Comparison of ENCODE assay signal across 15 mouse cellular contexts in the genomic region with DNA sequence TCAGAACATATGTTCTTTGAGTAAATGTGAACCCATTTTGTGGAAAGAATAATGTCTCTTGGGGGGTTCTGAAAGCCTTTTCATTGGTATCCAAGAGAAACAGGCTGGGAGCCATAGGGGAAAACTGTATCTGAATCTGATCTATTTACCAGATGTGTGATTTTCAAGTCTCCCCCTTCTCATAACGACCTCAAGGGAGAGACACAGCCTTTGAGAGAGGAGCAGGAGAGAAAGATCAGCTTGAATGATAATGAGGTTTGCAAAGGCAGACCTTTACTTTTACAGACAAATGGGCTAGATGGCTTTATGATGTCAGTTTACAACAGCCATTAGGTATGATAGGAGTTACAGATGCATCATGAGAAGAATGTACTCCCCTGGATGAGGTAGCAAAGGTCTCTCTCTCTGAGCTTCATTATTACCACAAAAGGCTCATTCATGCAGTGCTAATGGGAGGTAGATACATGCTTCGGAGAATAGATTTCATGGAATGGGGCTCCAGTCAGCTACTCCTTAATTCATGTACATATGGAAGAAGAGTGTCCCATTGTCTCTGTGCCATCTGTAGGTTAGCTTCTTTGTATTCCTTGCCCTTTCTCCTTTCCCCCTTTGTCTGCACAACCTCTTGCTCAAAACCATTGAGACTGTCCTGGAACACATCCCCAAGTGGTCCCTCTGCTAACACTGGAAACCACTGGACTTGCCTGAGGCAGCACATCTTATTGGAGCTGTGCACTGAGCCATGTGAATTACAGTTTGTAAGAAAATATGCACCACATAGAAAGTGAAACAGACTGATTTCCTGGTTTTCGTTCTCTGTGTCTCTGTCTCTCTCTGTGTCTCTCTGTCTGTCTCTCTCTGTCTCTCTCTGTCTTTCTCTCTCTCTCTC.
DNase-seq lines count a peak whose midpoint lies in the region; ATAC-seq lines count a peak whose summit lies in the region.
"Had no signal": no experiment of that assay in that cellular context is flagged by ENCODE, and none has a peak within 500 bp of the region (broad histone marks: within the 10 kb centered on the region; RNA-seq: fewer than 3 reads in every experiment).

No protein-coding gene starts in this region.

- H3K4me1 ChIP-seq in forebrain, embryonic 13.5 days, result 0 out of 2 replicates have a peak, but pooled peaks cover 5% of the 10 kb centered on the region
- peaks cover 10% of the 10 kb centered on the region for H3K4me1 ChIP-seq in forebrain, embryonic 10.5 days
- peaks cover 9% of the 10 kb centered on the region for H3K4me1 ChIP-seq in neural tube, embryonic 12.5 days
- 0 out of 2 replicates have a peak, but pooled peaks cover 2% of the 10 kb centered on the region for H3K4me1 ChIP-seq in neural tube, embryonic 15.5 days
- H3K4me1 ChIP-seq in limb, embryonic 13.5 days, result peaks cover 11% of the 10 kb centered on the region; the same call in 1 of the 2 replicates

- H3K27me3 ChIP-seq in forebrain, embryonic 13.5 days, result no peaks in the 10 kb centered on the region
- no peaks in the 10 kb centered on the region for H3K27me3 ChIP-seq in forebrain, embryonic 10.5 days (ENCODE audit: poor library complexity, severe bottlenecking)
- no peaks in the 10 kb centered on the region for H3K27me3 ChIP-seq in neural tube, embryonic 12.5 days (replicated peaks)
- H3K27me3 ChIP-seq in neural tube, embryonic 15.5 days (replicated peaks), result no peaks in the 10 kb centered on the region
- H3K27me3 ChIP-seq in limb, embryonic 13.5 days, result no peaks in the 10 kb centered on the region

- no peak overlapping the region for H3K9ac ChIP-seq in forebrain, embryonic 13.5 days
- H3K9ac ChIP-seq in neural tube, embryonic 12.5 days, result no peak overlapping the region
- H3K9ac ChIP-seq in neural tube, embryonic 15.5 days (replicated peaks), result no peak overlapping the region
- no peak overlapping the region for H3K9ac ChIP-seq in limb, embryonic 13.5 days
- H3K9ac ChIP-seq: liver, postnatal 0 days had no signal

- H3K27ac ChIP-seq in forebrain, embryonic 13.5 days, result no peak overlapping the region
- no peak overlapping the region for H3K27ac ChIP-seq in forebrain, embryonic 10.5 days
- H3K27ac ChIP-seq in neural tube, embryonic 12.5 days, result no peak overlapping the region
- no peak overlapping the region for H3K27ac ChIP-seq in neural tube, embryonic 15.5 days (replicated peaks)
- no peak overlapping the region; the same call in 1 of the 2 replicates for H3K27ac ChIP-seq in limb, embryonic 13.5 days

- no peak for DNase-seq in forebrain, embryonic 10.5 days (ENCODE audit: extremely low spot score, low spot score)
- no peak for DNase-seq in urinary bladder, adult 18-20 months (ENCODE audit: low spot score in 2 of 2)
- no peak for DNase-seq in left cerebral cortex, postnatal 4 days
- DNase-seq: gastrocnemius, postnatal 10 days; heart, postnatal 36 days; kidney, adult 11 months; kidney, postnatal 14 days; liver, postnatal 0 days had no signal

- intact Hi-C loops in left cerebral cortex, postnatal 4 days (cut with DNase I), result no loop called here

- ATAC-seq in forebrain, embryonic 13.5 days, result peak; percentile 30; the same call in 1 of the 2 replicates
- peak; percentile 63; the same call in 1 of the 2 replicates for ATAC-seq in neural tube, embryonic 12.5 days (ENCODE audit: low FRiP score, low read depth)
- ATAC-seq in neural tube, embryonic 15.5 days (ENCODE audit: low FRiP score), result no peak
- ATAC-seq in limb, embryonic 13.5 days (ENCODE audit: low FRiP score, low read depth), result peak; percentile 73; the same call in 1 of the 2 replicates
- ATAC-seq: activated CD4-positive, CD25-positive, alpha-beta regulatory T cell, adult 4 months; liver, postnatal 0 days had no signal

- no peaks in the 10 kb centered on the region for H3K36me3 ChIP-seq in forebrain, embryonic 13.5 days (ENCODE audit: poor library complexity, severe bottlenecking)
- no peaks in the 10 kb centered on the region for H3K36me3 ChIP-seq in forebrain, embryonic 10.5 days (replicated peaks)
- H3K36me3 ChIP-seq in neural tube, embryonic 12.5 days, result no peaks in the 10 kb centered on the region
- no peaks in the 10 kb centered on the region for H3K36me3 ChIP-seq in neural tube, embryonic 15.5 days
- H3K36me3 ChIP-seq in limb, embryonic 13.5 days, result no peaks in the 10 kb centered on the region
- H3K36me3 ChIP-seq: G1E had no signal

- no peak overlapping the region for H3K4me3 ChIP-seq in forebrain, embryonic 13.5 days
- no peak overlapping the region for H3K4me3 ChIP-seq in forebrain, embryonic 10.5 days
- no peak overlapping the region for H3K4me3 ChIP-seq in neural tube, embryonic 12.5 days
- H3K4me3 ChIP-seq in neural tube, embryonic 15.5 days (replicated peaks), result no peak overlapping the region
- no peak overlapping the region for H3K4me3 ChIP-seq in limb, embryonic 13.5 days

- H3K9me3 ChIP-seq in forebrain, embryonic 13.5 days (replicated peaks), result no peaks in the 10 kb centered on the region
- H3K9me3 ChIP-seq in forebrain, embryonic 10.5 days, result no peaks in the 10 kb centered on the region
- H3K9me3 ChIP-seq in neural tube, embryonic 12.5 days, result no peaks in the 10 kb centered on the region
- no peaks in the 10 kb centered on the region for H3K9me3 ChIP-seq in neural tube, embryonic 15.5 days (replicated peaks)
- H3K9me3 ChIP-seq in limb, embryonic 13.5 days, result no peaks in the 10 kb centered on the region
- H3K9me3 ChIP-seq: G1E had no signal

- H3K4me2 ChIP-seq in forebrain, embryonic 13.5 days, result no peak overlapping the region
- H3K4me2 ChIP-seq in neural tube, embryonic 12.5 days (replicated peaks), result no peak overlapping the region
- H3K4me2 ChIP-seq in neural tube, embryonic 15.5 days, result no peak overlapping the region
- no peak overlapping the region for H3K4me2 ChIP-seq in limb, embryonic 13.5 days (replicated peaks)
- H3K4me2 ChIP-seq: heart, embryonic 11.5 days had no signal

- 25% methylated on average over 3 of the region's 3 CpGs for WGBS in forebrain, embryonic 13.5 days
- 55% methylated on average over 3 of the region's 3 CpGs for WGBS in forebrain, embryonic 10.5 days
- WGBS in neural tube, embryonic 12.5 days, result 29% methylated on average over 3 of the region's 3 CpGs
- 21% methylated on average over 3 of the region's 3 CpGs for WGBS in neural tube, embryonic 15.5 days
- 51% methylated on average over 3 of the region's 3 CpGs for whole genome bisulfite sequencing in limb, embryonic 13.5 days
